Mouse (Mus musculus) frontal cortex, postnatal 36 days (tissue): ENCODE measurements around the gene Spry2.

Source experiments
- DNase-seq, 2 experiments: peaks; one replicate each; pipeline ENCODE4 v3.0.0; 2022; ENCODE audit warnings: low spot score in 2 of 2

Gene Spry2

GRCm38 (mm10) chr14:105896791-105897568, at the start of gene Spry2:
Spry2 (minus strand) TSS chr14:105896819.
- peak; percentile 86 to 93 for DNase-seq

GRCm38 (mm10) chr14:105941353-105941752, 44.7 kb upstream of the Spry2 start:
- DNase-seq = no peak

- no peak for DNase-seq
These were observed 30.1 kb upstream of the Spry2 start for GRCm38 (mm10) chr14:105926726-105927125.

GRCm38 (mm10) chr14:105925305-105925704, 28.7 kb upstream of the Spry2 start:
- no peak for DNase-seq

GRCm38 (mm10) chr14:105924712-105925111, 28.1 kb upstream of the Spry2 start:
- DNase-seq = peak in 1 of 2 experiments; percentile 31

GRCm38 (mm10) chr14:105922874-105923273, 26.3 kb upstream of the Spry2 start:
- peak in 1 of 2 experiments; percentile 16 for DNase-seq

- no peak for DNase-seq
These were observed 25.8 kb upstream of the Spry2 start for GRCm38 (mm10) chr14:105922427-105922826.

GRCm38 (mm10) chr14:105921217-105921695, 24.6 kb upstream of the Spry2 start:
- DNase-seq = no peak

GRCm38 (mm10) chr14:105920395-105921216, 24.0 kb upstream of the Spry2 start:
- no peak for DNase-seq

- DNase-seq = no peak
These were observed 10.6 kb upstream of the Spry2 start for GRCm38 (mm10) chr14:105907216-105907615.

- no peak for DNase-seq
These were observed 9.3 kb upstream of the Spry2 start for GRCm38 (mm10) chr14:105905935-105906334.

GRCm38 (mm10) chr14:105905509-105905908, 8.9 kb upstream of the Spry2 start:
- DNase-seq = no peak

- DNase-seq = no peak
These were observed 6.2 kb upstream of the Spry2 start for GRCm38 (mm10) chr14:105902807-105903206.

- DNase-seq = no peak
These were observed 4.2 kb upstream of the Spry2 start for GRCm38 (mm10) chr14:105900841-105901240.

GRCm38 (mm10) chr14:105899116-105899515, 2.5 kb upstream of the Spry2 start:
- no peak for DNase-seq

- peak; percentile 93 to 96 for DNase-seq
These were observed 1.9 kb upstream of the Spry2 start for GRCm38 (mm10) chr14:105898266-105899111.

GRCm38 (mm10) chr14:105897569-105898101, 1.0 kb upstream of the Spry2 start:
- DNase-seq = peak; percentile 69 to 70

- peak; percentile 51 to 52 for DNase-seq
These were observed 513 bp downstream of the Spry2 start for GRCm38 (mm10) chr14:105895961-105896651.

- peak; percentile 50 to 52 for DNase-seq
These were observed 1.4 kb downstream of the Spry2 start for GRCm38 (mm10) chr14:105894971-105895873.

- no peak for DNase-seq
These were observed 3.0 kb downstream of the Spry2 start for GRCm38 (mm10) chr14:105893623-105893995.
